ENCODE assay signal across 26 mouse cellular contexts in the genomic region with DNA sequence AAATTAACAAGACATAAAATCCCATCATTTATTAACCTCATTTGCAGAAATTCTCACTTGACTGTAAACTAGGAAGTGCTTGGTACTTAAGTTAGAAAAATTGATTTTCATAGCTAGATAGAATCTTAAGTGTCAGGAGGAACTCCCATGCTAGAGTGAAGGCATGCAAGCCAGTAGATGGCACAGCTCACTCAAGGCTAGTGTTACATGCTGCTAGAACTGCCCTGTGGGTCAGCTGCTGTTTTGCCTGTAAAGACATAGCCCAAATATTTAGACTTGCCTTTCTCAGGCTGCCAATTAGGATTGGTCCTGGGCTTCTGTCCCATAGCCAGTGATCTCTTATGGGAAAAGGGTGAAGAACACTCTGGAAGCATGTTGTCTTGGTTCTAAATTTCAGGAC. TPM values are rescaled to one million over a fixed set of nuclear protein-coding genes. Genes with fewer than 3 reads are reported as not detected.
DNase-seq lines count a peak whose midpoint lies in the region; ATAC-seq and TF ChIP-seq lines count a peak whose summit lies in the region.
"Had no signal": no experiment of that assay in that cellular context is flagged by ENCODE, and none has a peak within 500 bp of the region (broad histone marks: within the 10 kb centered on the region; RNA-seq: fewer than 3 reads in every experiment).

No protein-coding gene starts in this region.

- no peak overlapping the region for H3K4me3 ChIP-seq in hindbrain, postnatal 0 days (ENCODE audit: low read length)
- no peak overlapping the region for H3K4me3 ChIP-seq in hindbrain, embryonic 14.5 days (replicated peaks; ENCODE audit: low read length)
- H3K4me3 ChIP-seq in lung, embryonic 14.5 days (ENCODE audit: low read depth, low read length), result no peak overlapping the region
- H3K4me3 ChIP-seq in C2C12 (ENCODE audit: insufficient read depth, poor library complexity, severe bottlenecking), result no peak overlapping the region
- H3K4me3 ChIP-seq in intestine, postnatal 0 days (ENCODE audit: low read depth, low read length), result no peak overlapping the region
- H3K4me3 ChIP-seq: embryonic facial prominence, embryonic 10.5 days; erythroblast, embryonic 14.5 days; forebrain, embryonic 13.5 days; limb, embryonic 13.5 days; midbrain, embryonic 10.5 days had no signal

- no peaks in the 10 kb centered on the region for H3K79me3 ChIP-seq in C2C12 (ENCODE audit: low read depth)

- H3K36me3 ChIP-seq in hindbrain, postnatal 0 days (ENCODE audit: insufficient read depth, low read length), result peaks cover 25% of the 10 kb centered on the region
- peaks cover 81% of the 10 kb centered on the region for H3K36me3 ChIP-seq in hindbrain, embryonic 14.5 days (replicated peaks; ENCODE audit: control insufficient read depth, insufficient read depth)
- peaks cover 48% of the 10 kb centered on the region for H3K36me3 ChIP-seq in lung, embryonic 14.5 days (ENCODE audit: insufficient read depth)
- H3K36me3 ChIP-seq in C2C12 (ENCODE audit: control insufficient read depth, insufficient read depth), result peaks cover 44% of the 10 kb centered on the region
- H3K36me3 ChIP-seq in intestine, postnatal 0 days (ENCODE audit: control insufficient read depth, insufficient read depth), result peaks cover 31% of the 10 kb centered on the region

- H3K27me3 ChIP-seq in hindbrain, postnatal 0 days (ENCODE audit: insufficient read depth, low read length), result no peaks in the 10 kb centered on the region
- no peaks in the 10 kb centered on the region for H3K27me3 ChIP-seq in hindbrain, embryonic 14.5 days (ENCODE audit: control insufficient read depth, insufficient read depth, low read length)
- H3K27me3 ChIP-seq in lung, embryonic 14.5 days (ENCODE audit: insufficient read depth, low read length), result no peaks in the 10 kb centered on the region
- H3K27me3 ChIP-seq in C2C12 (ENCODE audit: control insufficient read depth, insufficient read depth, insufficient read length), result no peaks in the 10 kb centered on the region
- no peaks in the 10 kb centered on the region for H3K27me3 ChIP-seq in intestine, postnatal 0 days (replicated peaks; ENCODE audit: control insufficient read depth, insufficient read depth, low read length)
- H3K27me3 ChIP-seq: forebrain, embryonic 13.5 days; limb, embryonic 13.5 days had no signal

- no peak overlapping the region for H3K4me2 ChIP-seq in hindbrain, postnatal 0 days (ENCODE audit: low read depth, low read length)
- no peak overlapping the region for H3K4me2 ChIP-seq in hindbrain, embryonic 14.5 days (replicated peaks)
- no peak overlapping the region for H3K4me2 ChIP-seq in lung, embryonic 14.5 days
- H3K4me2 ChIP-seq in intestine, postnatal 0 days (replicated peaks; ENCODE audit: low read depth), result no peak overlapping the region
- H3K4me2 ChIP-seq: forebrain, embryonic 13.5 days; limb, embryonic 13.5 days had no signal

- H3K9me3 ChIP-seq in hindbrain, postnatal 0 days (ENCODE audit: low read length), result no peaks in the 10 kb centered on the region
- H3K9me3 ChIP-seq in hindbrain, embryonic 14.5 days (ENCODE audit: control insufficient read depth, low read length), result no peaks in the 10 kb centered on the region
- no peaks in the 10 kb centered on the region for H3K9me3 ChIP-seq in lung, embryonic 14.5 days (ENCODE audit: low read depth, low read length)
- no peaks in the 10 kb centered on the region for H3K9me3 ChIP-seq in intestine, postnatal 0 days (ENCODE audit: control insufficient read depth)
- H3K9me3 ChIP-seq: embryonic facial prominence, embryonic 10.5 days; forebrain, embryonic 13.5 days; limb, embryonic 13.5 days; midbrain, embryonic 10.5 days had no signal

- TF ChIP-seq CTCF in hindbrain, postnatal 0 days (IDR thresholded peaks at IDR 0.05; ENCODE audit: low read depth), result peak; percentile 10; the same call in 1 of the 2 replicates
- peak; percentile 54 for TF ChIP-seq CTCF in lung, embryonic 14.5 days (IDR thresholded peaks at IDR 0.05; ENCODE audit: low read depth)
- peak; percentile 6 for TF ChIP-seq CTCF in C2C12 (IDR thresholded peaks at IDR 0.05; ENCODE audit: control insufficient read depth, insufficient read depth, insufficient read length)
- TF ChIP-seq CTCF in intestine, postnatal 0 days (IDR thresholded peaks at IDR 0.05; ENCODE audit: low read depth), result peak; percentile 56

- no peak for DNase-seq in hindbrain, postnatal 0 days (ENCODE audit: low spot score)
- DNase-seq in hindbrain, embryonic 14.5 days (ENCODE audit: low spot score), result no peak
- DNase-seq in lung, embryonic 14.5 days, result peak; percentile 58
- no peak for DNase-seq in lung, postnatal 4 days
- DNase-seq in cerebellum, adult 11-12 months, result no peak
- DNase-seq: adrenal gland, adult 2 months; B cell, adult 2 months; cerebellum, adult 8-10 months; gastrocnemius, postnatal 25 days; heart, postnatal 10 days; right cerebral cortex, adult 18-20 months; thymus, postnatal 4 days had no signal

- no peak for ATAC-seq in hindbrain, postnatal 0 days
- no peak for ATAC-seq in hindbrain, embryonic 14.5 days (ENCODE audit: low FRiP score)
- peak; percentile 79 for ATAC-seq in lung, embryonic 14.5 days (ENCODE audit: insufficient read depth)
- no peak for ATAC-seq in intestine, postnatal 0 days
- ATAC-seq: forebrain, embryonic 13.5 days; inflammation-experienced regulatory T-cells, adult 6 months had no signal

- H3ac ChIP-seq in C2C12 (ENCODE audit: control insufficient read depth, insufficient read length, low read depth), result no peak overlapping the region

- no peaks in the 10 kb centered on the region for H3K79me2 ChIP-seq in C2C12 (ENCODE audit: control insufficient read depth, insufficient read depth)

- H3K9ac ChIP-seq in hindbrain, postnatal 0 days (replicated peaks; ENCODE audit: low read length), result no peak overlapping the region
- H3K9ac ChIP-seq in hindbrain, embryonic 14.5 days, result no peak overlapping the region
- H3K9ac ChIP-seq in lung, embryonic 14.5 days, result no peak overlapping the region
- no peak overlapping the region for H3K9ac ChIP-seq in intestine, postnatal 0 days (ENCODE audit: low read depth, low read length)
- H3K9ac ChIP-seq: forebrain, embryonic 13.5 days; limb, embryonic 13.5 days had no signal

- no peaks in the 10 kb centered on the region for H3K4me1 ChIP-seq in hindbrain, postnatal 0 days (ENCODE audit: insufficient read depth, low read length)
- no peaks in the 10 kb centered on the region for H3K4me1 ChIP-seq in hindbrain, embryonic 14.5 days (replicated peaks; ENCODE audit: control insufficient read depth, insufficient read depth, low read length)
- no peaks in the 10 kb centered on the region for H3K4me1 ChIP-seq in lung, embryonic 14.5 days (ENCODE audit: insufficient read depth)
- H3K4me1 ChIP-seq in intestine, postnatal 0 days (replicated peaks; ENCODE audit: control insufficient read depth, insufficient read depth, low read length), result peaks cover 4% of the 10 kb centered on the region; the same call in 1 of the 2 replicates
- H3K4me1 ChIP-seq: embryonic facial prominence, embryonic 10.5 days; forebrain, embryonic 13.5 days; limb, embryonic 13.5 days; midbrain, embryonic 10.5 days had no signal

- no peak overlapping the region for H3K27ac ChIP-seq in hindbrain, postnatal 0 days
- H3K27ac ChIP-seq in hindbrain, embryonic 14.5 days, result no peak overlapping the region
- H3K27ac ChIP-seq in lung, embryonic 14.5 days (ENCODE audit: low read depth), result no peak overlapping the region
- peak overlapping the region; percentile 50 for H3K27ac ChIP-seq in intestine, postnatal 0 days (ENCODE audit: low read depth, low read length)
- H3K27ac ChIP-seq: embryonic facial prominence, embryonic 10.5 days; forebrain, embryonic 13.5 days; limb, embryonic 13.5 days; macrophage; midbrain, embryonic 10.5 days had no signal

TF ChIP-seq in C2C12, 6 proteins besides CTCF, POLR2A, EP300 and RAD21:
- TF ChIP-seq MAX (IDR thresholded peaks at IDR 0.05), result no peak

RNA-seq across cellular contexts. Expression of gene Zdhhc13, which starts 23.6 kb away (rescaled TPM):
- 43.3 and 55.5 TPM in 2 replicates for total RNA-seq in hindbrain, postnatal 0 days (2014; rRNA removed)
- 22.6 and 25.5 TPM in 2 replicates for polyA plus RNA-seq in hindbrain, postnatal 0 days (2015; fragmentation: Nextera tagmentation; extraction: Ambion mirVana)
- 44.1 and 45.1 TPM in 2 replicates for polyA plus RNA-seq in hindbrain, embryonic 14.5 days (2014; fragmentation: Nextera tagmentation; extraction: Ambion mirVana)
- polyA plus RNA-seq in lung, embryonic 14.5 days (2014; fragmentation: Nextera tagmentation; extraction: Ambion mirVana), result 36.2 and 40.8 TPM in 2 replicates
- 12.2 TPM for polyA plus RNA-seq in C2C12 (2012; fragmentation: generic; extraction: Trizol)
- 25.2 and 29.8 TPM in 2 replicates for polyA plus RNA-seq in intestine, postnatal 0 days (2015; fragmentation: Nextera tagmentation; extraction: Ambion mirVana)

RNA-seq across cellular contexts. Expression of gene Csrp3, which starts 35.5 kb away (rescaled TPM):
- not detected in 2 replicates for total RNA-seq in hindbrain, postnatal 0 days (2014; rRNA removed)
- not detected in 2 replicates for polyA plus RNA-seq in hindbrain, postnatal 0 days (2015; fragmentation: Nextera tagmentation; extraction: Ambion mirVana)
- not detected in 2 replicates for polyA plus RNA-seq in hindbrain, embryonic 14.5 days (2014; fragmentation: Nextera tagmentation; extraction: Ambion mirVana)
- 1.9 and 31.7 TPM in 2 replicates for polyA plus RNA-seq in lung, embryonic 14.5 days (2014; fragmentation: Nextera tagmentation; extraction: Ambion mirVana)
- polyA plus RNA-seq in C2C12 (2012; fragmentation: generic; extraction: Trizol), result 0.33 TPM
- 5.0 and 5.8 TPM in 2 replicates for polyA plus RNA-seq in intestine, postnatal 0 days (2015; fragmentation: Nextera tagmentation; extraction: Ambion mirVana)
- total RNA-seq: adrenal gland, adult 2 months; layer of hippocampus, postnatal 25 days; left cerebral cortex, postnatal 14 days had no signal
- polyA plus RNA-seq: adrenal gland, adult 2 months; erythroblast, embryonic 14.5 days; forebrain, embryonic 13.5 days; frontal cortex, adult 2 months; hindbrain, embryonic 11.5 days; inflammation-experienced regulatory T-cells, adult 6 months; large intestine, adult 2 months; macrophage had no signal

Comparison
In these comparisons a context has a peak if more than half of its experiments do, and no peak if none do; other contexts are left out.
1. CTCF ChIP-seq: peak in every context shown above with its lines; median percentile 56 in intestine, postnatal 0 days; 54 in lung, embryonic 14.5 days; 10 in hindbrain, postnatal 0 days; 6 in C2C12.